Mouse (Mus musculus) NIH3T3 (cell line): Measurements from ENCODE around the gene 2300002M23Rik.

Experiments used
- DNase-seq: peaks from one replicate; pipeline ENCODE4 v3.0.0-alpha.2; 2012; ENCODE audit warnings: low read depth

2300002M23Rik gene

GRCm38 (mm10) chr17:35556186-35556765 lies 11.0 kb upstream of the 2300002M23Rik start:
- no peak for DNase-seq

DNA sequence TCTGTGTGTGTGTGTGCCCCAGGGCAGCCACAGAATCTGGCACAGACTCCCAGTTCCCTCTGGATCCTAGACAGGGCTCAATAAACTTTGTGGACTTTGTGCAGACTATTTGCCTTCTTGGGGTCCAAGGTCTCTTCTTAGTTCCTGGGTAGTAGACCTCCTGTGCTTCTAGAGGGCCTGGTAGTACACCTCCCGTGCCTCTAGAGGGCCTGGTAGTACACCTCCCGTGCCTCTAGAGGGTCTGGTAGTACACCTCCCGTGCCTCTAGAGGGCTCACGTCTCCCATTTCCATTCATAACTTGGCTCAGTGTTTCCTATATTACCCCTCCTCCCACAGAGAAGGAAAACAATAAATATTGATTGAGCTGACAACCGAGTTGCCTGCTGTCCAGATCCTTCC lies 10.4 kb upstream of the 2300002M23Rik start:
- peak; percentile 94 for DNase-seq

DNA sequence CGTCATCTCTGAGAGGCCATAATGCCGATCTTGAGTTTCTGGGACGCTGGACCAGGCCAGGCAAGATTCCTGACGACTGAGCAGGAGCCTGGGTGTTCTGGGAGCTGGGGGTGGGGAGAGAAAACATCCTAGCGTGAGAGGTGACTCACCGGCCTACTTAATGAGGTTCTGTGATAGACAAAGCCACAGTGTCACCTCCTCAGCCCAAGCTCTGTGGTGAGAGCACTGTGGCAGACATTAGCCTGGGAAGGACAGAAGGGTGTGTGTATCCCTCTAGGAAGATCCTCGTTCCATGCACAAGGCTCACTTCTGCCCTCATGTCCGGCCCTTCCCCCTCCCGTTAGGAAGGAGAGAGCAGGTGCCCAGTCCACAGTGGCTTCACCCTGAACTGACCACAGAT lies 9.9 kb upstream of the 2300002M23Rik start:
- peak; percentile 82 for DNase-seq

- no peak for DNase-seq
Observed at GRCm38 (mm10) chr17:35558216-35558615, 9.0 kb upstream of the 2300002M23Rik start.

- DNase-seq, result no peak
Observed at GRCm38 (mm10) chr17:35567767-35568166, 517 bp downstream of the 2300002M23Rik start.

DNA sequence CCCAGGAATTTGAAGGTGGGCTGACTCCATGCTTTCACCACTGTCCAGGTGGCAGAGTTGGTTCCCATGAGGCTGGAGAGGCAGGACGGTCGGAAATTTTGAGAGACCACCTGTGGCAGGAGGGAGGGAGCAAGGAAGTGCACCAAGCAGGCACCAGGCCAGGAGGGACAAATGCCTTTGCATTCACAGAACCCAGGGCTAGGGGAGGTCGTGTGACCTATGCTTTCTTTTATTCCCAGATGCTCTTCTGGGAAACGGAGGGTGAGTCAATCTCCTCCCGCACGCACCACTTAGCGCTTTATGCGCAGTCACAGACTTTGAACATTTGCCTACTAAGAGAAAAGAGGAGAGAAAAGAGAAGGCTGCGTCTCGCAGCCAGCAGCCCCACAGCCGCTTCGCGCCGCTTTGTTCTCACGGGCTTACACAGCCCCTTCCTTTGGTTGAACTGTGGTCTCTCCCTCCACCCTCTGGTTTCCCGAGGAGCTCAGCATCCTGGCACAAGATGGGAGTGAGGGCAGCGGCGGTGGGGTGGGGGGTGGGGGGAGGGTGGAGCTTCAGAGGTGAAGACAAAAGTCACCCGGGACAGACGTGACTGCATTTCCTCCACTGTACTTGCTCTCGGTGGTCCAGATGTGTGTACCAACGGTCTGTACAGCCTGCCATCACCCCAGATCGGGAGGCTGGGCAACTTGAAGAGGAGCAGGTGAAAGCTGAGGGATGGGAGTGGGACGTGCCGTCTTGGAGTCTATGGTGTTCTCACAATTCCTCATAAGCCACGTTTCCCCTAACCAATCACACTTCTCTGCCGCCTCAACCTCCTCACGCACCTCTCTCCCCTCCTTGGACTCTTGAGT lies 2.1 kb downstream of the 2300002M23Rik start:
- no peak for DNase-seq

DNA sequence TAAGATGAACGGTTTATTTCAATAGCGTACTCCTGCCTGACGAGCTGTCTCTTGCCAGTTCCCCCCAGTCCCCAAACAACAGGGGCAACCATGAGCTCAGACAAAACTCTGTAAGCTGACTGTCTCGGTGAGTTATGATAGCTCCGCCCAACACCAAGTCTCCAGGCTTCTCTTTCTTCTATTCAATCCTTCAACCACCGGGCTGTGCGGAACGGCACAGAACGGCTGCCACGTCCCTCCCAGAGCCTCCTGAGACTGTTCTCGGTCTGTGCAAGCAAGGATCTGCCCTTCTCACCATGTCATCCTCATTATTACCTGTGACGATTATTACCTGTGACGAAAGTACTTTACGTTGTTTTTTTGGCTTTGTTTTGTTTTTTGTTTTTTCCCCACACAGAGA lies 3.6 kb downstream of the 2300002M23Rik start:
- DNase-seq, result no peak

DNA sequence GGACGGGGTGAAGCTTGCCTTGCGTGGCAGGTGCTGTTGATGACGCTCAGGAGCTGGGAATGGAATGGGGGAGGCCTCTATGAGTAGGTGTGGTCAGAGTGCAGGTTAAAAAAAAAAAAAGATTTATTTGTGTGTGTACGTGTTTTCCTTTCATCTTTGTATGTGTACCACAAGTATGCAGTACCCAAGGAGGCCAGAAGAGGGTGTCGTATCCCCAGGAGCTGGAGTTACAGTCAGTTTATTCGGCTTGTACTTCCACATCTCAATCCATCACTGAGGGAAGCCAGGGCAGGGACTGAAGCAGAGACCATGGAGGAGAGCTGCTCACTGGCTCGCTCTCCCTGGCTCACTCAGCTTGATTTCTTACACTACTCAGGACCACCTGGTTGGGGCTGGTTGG lies 4.2 kb downstream of the 2300002M23Rik start:
- no peak for DNase-seq

DNA sequence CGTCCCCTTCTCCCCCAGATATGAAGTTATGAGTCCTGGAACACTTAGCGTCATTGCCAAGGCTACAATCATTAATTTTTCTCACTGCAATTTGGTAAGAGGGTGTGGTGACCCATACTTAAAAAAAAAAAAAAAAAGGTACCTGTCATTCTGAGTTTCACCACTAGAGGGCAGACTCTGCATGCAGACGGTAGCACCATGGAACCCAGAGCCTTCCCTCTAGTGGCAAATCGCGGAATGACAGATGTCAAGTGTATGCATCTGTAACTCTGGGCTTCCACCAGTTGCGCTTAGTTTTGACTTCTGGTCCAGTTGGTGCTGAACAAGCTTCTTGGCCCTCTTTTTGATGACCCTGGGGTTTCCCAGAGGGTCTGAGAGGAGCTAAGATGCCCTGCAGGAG lies 11.0 kb downstream of the 2300002M23Rik start:
- peak; percentile 96 for DNase-seq

DNA sequence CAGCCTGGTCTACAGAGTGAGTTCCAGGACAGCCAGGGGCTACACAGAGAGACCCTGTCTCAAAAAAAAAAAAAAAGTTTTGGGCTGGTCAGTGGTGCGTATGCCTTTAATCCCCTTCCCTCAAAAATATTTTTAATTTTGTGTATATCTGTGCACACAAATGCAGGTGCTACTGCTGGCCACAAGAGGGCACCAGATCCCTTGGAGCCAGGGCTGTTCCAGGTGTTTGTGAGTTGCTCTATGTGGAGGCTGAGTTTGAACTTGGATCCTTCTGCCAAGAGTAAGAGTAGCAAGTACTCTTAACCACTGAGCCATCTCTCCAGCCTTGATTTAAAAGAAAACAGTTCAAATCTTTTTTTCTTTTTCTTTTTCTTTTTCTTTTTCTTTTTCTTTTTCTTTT lies 15.7 kb downstream of the 2300002M23Rik start:
- peak; percentile 62 for DNase-seq

DNA sequence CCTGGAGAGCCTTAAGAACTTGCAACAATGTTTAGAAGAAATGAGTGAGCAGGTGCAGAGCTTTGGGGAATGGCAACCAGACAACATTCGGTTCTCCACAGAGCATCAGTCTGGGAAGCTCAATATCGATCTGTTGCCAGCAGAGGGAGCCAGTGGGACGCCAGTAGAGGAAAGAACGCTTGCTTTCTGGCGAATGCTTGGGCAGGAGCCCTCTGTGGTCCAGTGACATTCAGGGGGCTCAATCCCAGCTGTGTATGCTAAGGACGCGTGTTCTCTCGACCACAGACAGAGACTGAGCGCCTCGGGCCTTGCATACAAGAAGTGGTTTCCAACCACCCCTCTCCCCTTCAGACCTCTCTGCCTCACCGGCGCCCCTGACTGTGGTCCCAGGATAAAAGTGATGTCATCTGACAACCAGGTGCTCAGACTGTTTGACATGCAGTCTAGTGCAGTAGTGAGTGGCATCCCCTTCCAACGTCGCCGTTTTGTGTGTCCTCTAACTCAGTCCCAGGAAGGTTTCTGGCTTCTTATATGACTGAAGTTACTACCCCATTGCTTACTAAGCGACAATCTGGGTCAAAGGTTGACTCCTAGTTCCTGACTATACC lies 17.2 kb downstream of the 2300002M23Rik start:
- peak; percentile 94 for DNase-seq

DNA sequence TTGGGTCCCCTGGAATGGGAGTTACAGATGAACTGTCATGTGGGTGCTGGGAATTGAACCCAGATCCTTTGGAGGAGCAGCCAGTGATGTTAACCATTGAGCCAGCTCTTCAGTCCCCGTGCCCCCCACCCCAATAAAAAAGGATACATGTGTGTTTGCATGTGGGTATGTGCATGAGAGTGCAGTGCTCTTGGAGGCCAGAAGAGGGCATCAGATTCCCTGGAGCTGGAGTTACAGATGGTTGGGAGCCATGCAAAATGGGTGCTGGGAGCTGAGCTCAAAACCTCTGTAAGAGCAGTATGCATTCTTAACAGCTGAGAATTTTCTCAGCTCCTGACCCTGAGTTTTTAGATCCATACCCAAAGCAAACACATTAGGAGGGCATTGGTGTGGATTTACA lies 20.0 kb downstream of the 2300002M23Rik start:
- no peak for DNase-seq

DNA sequence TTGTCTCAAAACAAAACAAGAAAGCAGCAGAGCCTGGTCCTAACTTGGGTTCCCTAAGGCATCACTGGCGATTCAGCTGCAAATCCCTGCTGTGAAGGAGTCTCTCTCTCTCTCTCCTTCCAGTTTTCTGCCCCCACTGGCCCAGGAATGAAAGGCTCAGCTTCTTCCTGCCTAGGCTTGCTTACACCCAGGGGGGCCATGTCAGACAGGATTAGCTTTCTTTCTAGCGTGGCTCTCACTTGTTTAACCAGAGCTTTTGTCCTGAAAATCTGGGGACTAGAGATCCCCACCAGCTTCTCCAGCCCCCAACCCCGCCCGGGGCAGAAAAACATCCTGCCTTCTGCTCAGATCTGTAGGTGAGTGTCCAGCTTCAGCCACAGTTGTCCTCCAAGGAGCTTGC lies 21.1 kb downstream of the 2300002M23Rik start:
- peak; percentile 32 for DNase-seq

GRCm38 (mm10) chr17:35590410-35591218 lies 23.4 kb downstream of the 2300002M23Rik start:
- DNase-seq, result peak; percentile 98

DNA sequence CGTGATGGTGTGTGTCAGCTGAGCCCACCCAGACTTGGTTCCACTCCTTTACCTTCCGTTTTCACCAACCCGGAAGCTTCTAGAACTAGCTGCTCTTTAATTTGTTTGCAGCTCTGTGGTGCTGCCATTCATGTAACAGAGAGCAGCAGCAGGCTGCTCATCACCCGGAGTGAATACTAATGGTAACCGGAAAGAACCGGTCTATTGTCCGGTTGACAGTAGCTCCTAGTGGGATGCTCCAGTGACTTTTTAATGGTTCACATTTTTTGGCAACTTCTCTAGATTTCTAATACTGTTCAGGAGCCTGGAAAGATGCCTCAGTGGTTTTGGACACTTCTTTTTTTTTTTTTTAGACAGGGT lies 23.9 kb downstream of the 2300002M23Rik start:
- DNase-seq, result no peak

DNA sequence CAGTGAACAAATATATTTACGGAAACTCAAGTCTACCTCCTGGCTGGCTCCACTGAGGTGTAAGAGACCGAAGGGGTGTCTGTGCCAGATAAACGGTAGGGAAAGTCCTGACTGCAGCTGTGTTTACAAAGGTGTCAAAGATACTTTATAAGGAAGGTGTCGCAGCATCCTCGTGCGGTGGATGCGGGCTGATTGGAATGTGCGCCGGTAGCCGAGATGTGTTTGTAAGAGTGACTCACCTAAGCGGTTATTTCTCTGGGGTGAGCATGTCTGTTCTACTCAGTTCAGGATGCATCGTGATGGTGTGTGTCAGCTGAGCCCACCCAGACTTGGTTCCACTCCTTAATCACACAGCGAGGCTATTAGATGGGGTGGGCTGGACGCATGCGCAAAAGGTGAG lies 24.5 kb downstream of the 2300002M23Rik start:
- DNase-seq, result peak; percentile 77

- no peak for DNase-seq
Observed at GRCm38 (mm10) chr17:35592131-35592530, 24.9 kb downstream of the 2300002M23Rik start.

- peak; percentile 37 for DNase-seq
Observed at GRCm38 (mm10) chr17:35593786-35594185, 26.5 kb downstream of the 2300002M23Rik start.

DNA sequence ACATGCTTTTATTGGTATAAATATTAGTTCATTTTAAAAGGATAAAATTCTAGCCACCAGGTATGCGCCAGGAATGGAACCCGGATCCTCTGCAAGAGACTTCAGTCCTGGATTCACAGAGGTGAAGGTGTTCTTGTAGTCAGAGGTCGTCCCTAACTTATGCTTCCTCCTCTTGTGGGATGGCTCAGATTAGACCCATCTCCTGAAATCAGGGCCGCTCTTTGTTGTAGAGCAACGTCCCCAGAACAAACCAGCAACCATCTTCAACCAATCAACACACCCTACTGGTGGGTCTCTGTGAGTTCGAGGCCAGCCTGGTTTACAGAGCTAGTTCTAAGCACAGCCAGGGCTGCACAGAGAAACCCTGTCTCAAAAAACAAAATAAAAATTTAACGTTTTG lies 27.2 kb downstream of the 2300002M23Rik start:
- DNase-seq, result no peak

GRCm38 (mm10) chr17:35597399-35597798 lies 30.1 kb downstream of the 2300002M23Rik start:
- no peak for DNase-seq

DNA sequence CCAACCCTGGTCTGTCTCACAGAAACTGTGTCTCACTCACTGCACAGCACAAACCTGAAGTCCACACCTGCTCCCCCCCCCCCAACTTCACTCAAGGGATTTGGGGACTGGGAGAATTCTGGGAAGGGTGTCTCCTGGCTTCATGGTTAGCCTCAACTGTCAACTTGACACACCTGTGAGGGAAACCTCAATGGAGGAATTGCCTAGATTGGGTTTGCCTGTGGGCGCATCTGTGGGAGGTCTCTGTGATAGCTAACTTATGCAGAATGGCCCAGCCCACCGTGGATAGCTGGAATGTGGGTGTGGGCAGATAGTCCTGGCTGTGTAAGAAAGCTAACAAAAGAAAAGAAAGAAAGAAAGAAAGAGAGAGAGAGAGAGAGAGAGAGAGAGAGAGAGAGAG lies 34.0 kb downstream of the 2300002M23Rik start, which contains the start of gene Sfta2:
Gene Sfta2, plus strand, starts transcription at position 301 of the 400 bp plus-strand sequence.
- no peak for DNase-seq

- DNase-seq, result peak; percentile 57
Observed at GRCm38 (mm10) chr17:35601736-35602354, 34.6 kb downstream of the 2300002M23Rik start.
